Mouse (Mus musculus): ENCODE data around the gene Gm12830. TPM values are rescaled to one million over a fixed set of nuclear protein-coding genes. Genes with fewer than 3 reads are reported as not detected.
A peak's percentile ranks its signal among the peaks of the same experiment; 100 is the strongest.

Gm12830 gene
- polyA plus RNA-seq, 1 experiment from 2014 or later = not detected

GRCm38 (mm10) chr4:114791650-114792049 lies 29.9 kb upstream of the Gm12830 start:
- no peak overlapping the region for H3K9ac ChIP-seq
- ATAC-seq (ENCODE audit: low FRiP score) = no peak
- H3K27ac ChIP-seq = no peak overlapping the region
- 80% methylated on average over 9 of the region's 9 CpGs for WGBS
- no peak overlapping the region for H3K4me2 ChIP-seq (replicated peaks)
- no peak overlapping the region for H3K4me3 ChIP-seq (replicated peaks; ENCODE audit: low read length)
- H3K36me3 ChIP-seq (replicated peaks; ENCODE audit: control insufficient read depth, insufficient read depth) = no peaks in the 10 kb centered on the region
- H3K9me3 ChIP-seq (ENCODE audit: control insufficient read depth, low read length) = no peaks in the 10 kb centered on the region
- H3K4me1 ChIP-seq (replicated peaks; ENCODE audit: control insufficient read depth, insufficient read depth, low read length) = no peaks in the 10 kb centered on the region
- no peaks in the 10 kb centered on the region for H3K27me3 ChIP-seq (ENCODE audit: control insufficient read depth, insufficient read depth, low read length)
- DNase-seq (ENCODE audit: low spot score) = no peak

- H3K27me3 ChIP-seq (ENCODE audit: control insufficient read depth, insufficient read depth, low read length) = no peaks in the 10 kb centered on the region
- WGBS = 95% methylated on average over 2 of the region's 2 CpGs
- H3K4me3 ChIP-seq (replicated peaks; ENCODE audit: low read length) = no peak overlapping the region
- no peak overlapping the region for H3K27ac ChIP-seq
- no peaks in the 10 kb centered on the region for H3K36me3 ChIP-seq (replicated peaks; ENCODE audit: control insufficient read depth, insufficient read depth)
- ATAC-seq (ENCODE audit: low FRiP score) (no peak), DNase-seq (ENCODE audit: low spot score) (no peak)
- H3K4me1 ChIP-seq (replicated peaks; ENCODE audit: control insufficient read depth, insufficient read depth, low read length) = no peaks in the 10 kb centered on the region
- H3K4me2 ChIP-seq (replicated peaks) = no peak overlapping the region
- no peaks in the 10 kb centered on the region for H3K9me3 ChIP-seq (ENCODE audit: control insufficient read depth, low read length)
- H3K9ac ChIP-seq = no peak overlapping the region
These were observed 27.7 kb upstream of the Gm12830 start for GRCm38 (mm10) chr4:114793836-114794235.

- H3K9ac ChIP-seq = no peak overlapping the region
- DNase-seq (ENCODE audit: low spot score) = no peak
- no peak overlapping the region for H3K4me3 ChIP-seq (replicated peaks; ENCODE audit: low read length)
- no peaks in the 10 kb centered on the region for H3K9me3 ChIP-seq (ENCODE audit: control insufficient read depth, low read length)
- H3K36me3 ChIP-seq (replicated peaks; ENCODE audit: control insufficient read depth, insufficient read depth) = no peaks in the 10 kb centered on the region
- H3K27me3 ChIP-seq (ENCODE audit: control insufficient read depth, insufficient read depth, low read length) = no peaks in the 10 kb centered on the region
- H3K4me2 ChIP-seq (replicated peaks) = no peak overlapping the region
- 43% methylated on average over 5 of the region's 5 CpGs for WGBS
- no peaks in the 10 kb centered on the region for H3K4me1 ChIP-seq (replicated peaks; ENCODE audit: control insufficient read depth, insufficient read depth, low read length)
- ATAC-seq (ENCODE audit: low FRiP score) = no peak
- no peak overlapping the region for H3K27ac ChIP-seq
These were observed 24.1 kb upstream of the Gm12830 start for GRCm38 (mm10) chr4:114797254-114797914.

GRCm38 (mm10) chr4:114798041-114798624 lies 23.4 kb upstream of the Gm12830 start:
- Histone ChIP-seq H3K36me3 (replicated peaks; ENCODE audit: control insufficient read depth, insufficient read depth) (no peaks in the 10 kb centered on the region), H3K4me1 (replicated peaks; ENCODE audit: control insufficient read depth, insufficient read depth, low read length) (no peaks in the 10 kb centered on the region), H3K27ac (no peak overlapping the region), H3K4me2 (replicated peaks) (no peak overlapping the region), H3K4me3 (replicated peaks; ENCODE audit: low read length) (no peak overlapping the region), H3K27me3 (ENCODE audit: control insufficient read depth, insufficient read depth, low read length) (no peaks in the 10 kb centered on the region), H3K9me3 (ENCODE audit: control insufficient read depth, low read length) (no peaks in the 10 kb centered on the region), H3K9ac (no peak overlapping the region)
- ATAC-seq (ENCODE audit: low FRiP score) (no peak), DNase-seq (ENCODE audit: low spot score) (no peak)
- 66% methylated on average over 7 of the region's 7 CpGs for WGBS

- no peaks in the 10 kb centered on the region for H3K27me3 ChIP-seq (ENCODE audit: control insufficient read depth, insufficient read depth, low read length)
- DNase-seq (ENCODE audit: low spot score) (no peak), ATAC-seq (ENCODE audit: low FRiP score) (no peak)
- no peaks in the 10 kb centered on the region for H3K9me3 ChIP-seq (ENCODE audit: control insufficient read depth, low read length)
- H3K4me2 ChIP-seq (replicated peaks) = no peak overlapping the region
- H3K4me3 ChIP-seq (replicated peaks; ENCODE audit: low read length) = no peak overlapping the region
- 86% methylated on average over 5 of the region's 5 CpGs for WGBS
- H3K27ac ChIP-seq = no peak overlapping the region
- no peaks in the 10 kb centered on the region for H3K4me1 ChIP-seq (replicated peaks; ENCODE audit: control insufficient read depth, insufficient read depth, low read length)
- H3K36me3 ChIP-seq (replicated peaks; ENCODE audit: control insufficient read depth, insufficient read depth) = no peaks in the 10 kb centered on the region
- H3K9ac ChIP-seq = no peak overlapping the region
These were observed 17.4 kb upstream of the Gm12830 start for GRCm38 (mm10) chr4:114804096-114804495.

GRCm38 (mm10) chr4:114818963-114819702 lies 2.4 kb upstream of the Gm12830 start:
- DNase-seq (ENCODE audit: low spot score) (no peak), ATAC-seq (ENCODE audit: low FRiP score) (peak; percentile 35; the same call in 1 of the 2 replicates)
- no peak overlapping the region for H3K4me2 ChIP-seq (replicated peaks)
- H3K27ac ChIP-seq = no peak overlapping the region
- peaks cover 31% of the 10 kb centered on the region for H3K27me3 ChIP-seq (ENCODE audit: control insufficient read depth, insufficient read depth, low read length)
- no peak overlapping the region for H3K4me3 ChIP-seq (replicated peaks; ENCODE audit: low read length)
- WGBS = 11% methylated on average over 9 of the region's 9 CpGs
- no peak overlapping the region for H3K9ac ChIP-seq
- no peaks in the 10 kb centered on the region for H3K9me3 ChIP-seq (ENCODE audit: control insufficient read depth, low read length)
- no peaks in the 10 kb centered on the region for H3K36me3 ChIP-seq (replicated peaks; ENCODE audit: control insufficient read depth, insufficient read depth)
- H3K4me1 ChIP-seq (replicated peaks; ENCODE audit: control insufficient read depth, insufficient read depth, low read length) = 0 out of 2 replicates have a peak, but pooled peaks cover 4% of the 10 kb centered on the region

- no peak overlapping the region for H3K4me3 ChIP-seq (replicated peaks; ENCODE audit: low read length)
- 0 out of 2 replicates have a peak, but pooled peaks cover 4% of the 10 kb centered on the region for H3K27me3 ChIP-seq (ENCODE audit: control insufficient read depth, insufficient read depth, low read length)
- no peaks in the 10 kb centered on the region for H3K4me1 ChIP-seq (replicated peaks; ENCODE audit: control insufficient read depth, insufficient read depth, low read length)
- DNase-seq (ENCODE audit: low spot score) (no peak), ATAC-seq (ENCODE audit: low FRiP score) (no peak)
- no peak overlapping the region for H3K9ac ChIP-seq
- no peaks in the 10 kb centered on the region for H3K9me3 ChIP-seq (ENCODE audit: control insufficient read depth, low read length)
- no peak overlapping the region for H3K4me2 ChIP-seq (replicated peaks)
- H3K27ac ChIP-seq = no peak overlapping the region
- no peaks in the 10 kb centered on the region for H3K36me3 ChIP-seq (replicated peaks; ENCODE audit: control insufficient read depth, insufficient read depth)
- 69% methylated on average over 10 of the region's 10 CpGs for WGBS
These were observed 13.5 kb downstream of the Gm12830 start for GRCm38 (mm10) chr4:114834770-114835581.

GRCm38 (mm10) chr4:114841336-114841920 lies 19.9 kb downstream of the Gm12830 start:
- peaks cover 60% of the 10 kb centered on the region for H3K27me3 ChIP-seq (ENCODE audit: control insufficient read depth, insufficient read depth, low read length)
- 59% methylated on average over 9 of the region's 9 CpGs for WGBS

More at GRCm38 (mm10) chr4:114841336-114841920, 19.9 kb downstream of the Gm12830 start:
- Histone ChIP-seq H3K9me3 (ENCODE audit: control insufficient read depth, low read length) (no peaks in the 10 kb centered on the region), H3K36me3 (replicated peaks; ENCODE audit: control insufficient read depth, insufficient read depth) (no peaks in the 10 kb centered on the region), H3K4me2 (replicated peaks) (no peak overlapping the region), H3K27ac (no peak overlapping the region), H3K9ac (no peak overlapping the region), H3K4me1 (replicated peaks; ENCODE audit: control insufficient read depth, insufficient read depth, low read length) (peaks cover 10% of the 10 kb centered on the region; the same call in 1 of the 2 replicates), H3K4me3 (replicated peaks; ENCODE audit: low read length) (no peak overlapping the region)
- ATAC-seq (ENCODE audit: low FRiP score) = no peak
- no peak for DNase-seq (ENCODE audit: low spot score)
